In genomic region chr13:36729731-36730340, GRCm38 (mm10) we compare ENCODE assay signal across 12 mouse cellular contexts. TPM values are rescaled to one million over a fixed set of nuclear protein-coding genes. Genes with fewer than 3 reads are reported as not detected.
A peak's percentile ranks its signal among the peaks of the same experiment; 100 is the strongest.
DNase-seq lines count a peak whose midpoint lies in the region; ATAC-seq and TF ChIP-seq lines count a peak whose summit lies in the region.
"Had no signal": no experiment of that assay in that cellular context is flagged by ENCODE, and none has a peak within 500 bp of the region (broad histone marks: within the 10 kb centered on the region; RNA-seq: fewer than 3 reads in every experiment).

No protein-coding gene starts in this region.

- peak overlapping the region; percentile 37 for H3K9ac ChIP-seq in forebrain, postnatal 0 days
- H3K9ac ChIP-seq in midbrain, embryonic 13.5 days (replicated peaks) = peak overlapping the region; percentile 87
- H3K9ac ChIP-seq: embryonic facial prominence, embryonic 15.5 days; liver, embryonic 14.5 days had no signal

- peak overlapping the region; percentile 71 for H3K4me2 ChIP-seq in forebrain, postnatal 0 days (ENCODE audit: low read depth)
- peak overlapping the region; percentile 73 for H3K4me2 ChIP-seq in midbrain, embryonic 13.5 days (replicated peaks)
- H3K4me2 ChIP-seq: embryonic facial prominence, embryonic 15.5 days; heart, embryonic 11.5 days had no signal

- no peak for TF ChIP-seq CTCF in forebrain, postnatal 0 days (IDR thresholded peaks at IDR 0.05; ENCODE audit: low read depth)

- no peaks in the 10 kb centered on the region for H3K36me3 ChIP-seq in forebrain, postnatal 0 days (ENCODE audit: insufficient read depth)
- no peaks in the 10 kb centered on the region for H3K36me3 ChIP-seq in midbrain, embryonic 13.5 days
- H3K36me3 ChIP-seq: embryonic facial prominence, embryonic 15.5 days had no signal

- no peak for ATAC-seq in forebrain, postnatal 0 days
- ATAC-seq in midbrain, embryonic 13.5 days = no peak
- ATAC-seq in inflammation-experienced regulatory T-cells, adult 6 months = no peak

- H3K4me1 ChIP-seq in forebrain, postnatal 0 days (ENCODE audit: insufficient read depth) = no peaks in the 10 kb centered on the region
- H3K4me1 ChIP-seq in midbrain, embryonic 13.5 days (replicated peaks) = peaks cover 34% of the 10 kb centered on the region

- peaks cover 30% of the 10 kb centered on the region for H3K27me3 ChIP-seq in forebrain, postnatal 0 days (ENCODE audit: insufficient read depth, low read length)
- peaks cover 66% of the 10 kb centered on the region for H3K27me3 ChIP-seq in midbrain, embryonic 13.5 days

- peak overlapping the region; percentile 55 for H3K27ac ChIP-seq in forebrain, postnatal 0 days (ENCODE audit: low read depth, low read length)
- H3K27ac ChIP-seq in midbrain, embryonic 13.5 days = peak overlapping the region; percentile 98
- H3K27ac ChIP-seq: embryonic facial prominence, embryonic 15.5 days; liver, embryonic 14.5 days had no signal

- H3K4me3 ChIP-seq in forebrain, postnatal 0 days (ENCODE audit: low read depth, low read length) = peak overlapping the region; percentile 23
- peak overlapping the region; percentile 60 for H3K4me3 ChIP-seq in midbrain, embryonic 13.5 days (replicated peaks)
- H3K4me3 ChIP-seq: embryonic facial prominence, embryonic 15.5 days; myocyte had no signal

- H3K9me3 ChIP-seq in forebrain, postnatal 0 days (ENCODE audit: low read length) = no peaks in the 10 kb centered on the region
- H3K9me3 ChIP-seq in midbrain, embryonic 13.5 days = no peaks in the 10 kb centered on the region
- H3K9me3 ChIP-seq: embryonic facial prominence, embryonic 15.5 days had no signal

- peak; percentile 34 to 50 for DNase-seq in cerebellum, adult 18-20 months
- DNase-seq in cerebellum, postnatal 25 days = peak; percentile 55 to 63
- DNase-seq in forebrain, postnatal 0 days = peak; percentile 33
- DNase-seq in gastrocnemius, postnatal 25 days = no peak
- no peak for DNase-seq in ovary, postnatal 10 days (ENCODE audit: low spot score)
- DNase-seq in adrenal gland, postnatal 36 days = no peak

- WGBS in forebrain, postnatal 0 days = 11% methylated on average over 13 of the region's 13 CpGs
- WGBS in midbrain, embryonic 13.5 days = under 1% methylated on average over 13 of the region's 13 CpGs

RNA-seq across cellular contexts. Expression of gene Nrn1, which starts 5.1 kb away (rescaled TPM):
- total RNA-seq in forebrain, postnatal 0 days (2014; rRNA removed) = 50.5 and 57.7 TPM in 2 replicates
- polyA plus RNA-seq in forebrain, postnatal 0 days (2015; fragmentation: Nextera tagmentation; extraction: Ambion mirVana) = 24.9 and 35.1 TPM in 2 replicates
- 76.3 and 79.8 TPM in 2 replicates for polyA plus RNA-seq in midbrain, embryonic 13.5 days (2015; fragmentation: Nextera tagmentation; extraction: Ambion mirVana)
- 1 to 10 TPM; 1.2 to 1.5 TPM for total RNA-seq in gastrocnemius, postnatal 25 days (2021)
- total RNA-seq in adrenal gland, postnatal 36 days (2021) = 1 to 10 TPM; 2.7 to 3.7 TPM
- polyA plus RNA-seq in inflammation-experienced regulatory T-cells, adult 6 months (2017; shearing (Covaris generic)) = 10 to 100 TPM; 36.9 to 46.4 (median 42.7) TPM

Comparison
In these comparisons a context has a peak if more than half of its experiments do, and no peak if none do; other contexts are left out.
1. DNase-seq: peak in cerebellum, adult 18-20 months (2 of 2), cerebellum, postnatal 25 days (2 of 2) and forebrain, postnatal 0 days (single experiment); none in gastrocnemius, postnatal 25 days (single experiment), ovary, postnatal 10 days (single experiment) and adrenal gland, postnatal 36 days (0 of 2).
2. RNA of gene Nrn1, which starts 5.1 kb away (total RNA-seq): 50.5 to 57.7 TPM in forebrain, postnatal 0 days; 2.7 to 3.7 TPM in adrenal gland, postnatal 36 days and 1.2 to 1.5 TPM in gastrocnemius, postnatal 25 days; every median in the first group is over 10 times any median in the second.